15 mouse cellular contexts compared by ENCODE assay signal in genomic region chr15:103035548-103035881, GRCm38 (mm10). TPM values are rescaled to one million over a fixed set of nuclear protein-coding genes. Genes with fewer than 3 reads are reported as not detected.
DNase-seq lines count a peak whose midpoint lies in the region; ATAC-seq and TF ChIP-seq lines count a peak whose summit lies in the region.
"Had no signal": no experiment of that assay in that cellular context is flagged by ENCODE, and none has a peak within 500 bp of the region (broad histone marks: within the 10 kb centered on the region; RNA-seq: fewer than 3 reads in every experiment).

No protein-coding gene starts in this region.

- no peak for DNase-seq in liver, embryonic 11.5 days (ENCODE audit: low spot score)
- no peak for DNase-seq in liver, postnatal 0 days
- DNase-seq in embryo, embryonic 10.5 days (ENCODE audit: low spot score) = peak; percentile 55
- no peak for DNase-seq in left cerebral cortex, adult 8-10 months (ENCODE audit: low spot score in 2 of 2)
- DNase-seq in gastrocnemius, postnatal 14 days = no peak
- DNase-seq in urinary bladder, postnatal 14 days (ENCODE audit: low spot score) = no peak
- DNase-seq: adrenal gland, postnatal 14 days; cerebellum, postnatal 14 days; lung, postnatal 4 days; right cerebral cortex, postnatal 4 days had no signal

- intact Hi-C loops in gastrocnemius, postnatal 14 days (cut with DNase I; ENCODE audit: low total_unique reads) = no loop called here

- H3K4me3 ChIP-seq in liver, embryonic 11.5 days (ENCODE audit: low read depth, low read length) = peak overlapping the region; percentile 49
- no peak overlapping the region for H3K4me3 ChIP-seq in liver, postnatal 0 days (ENCODE audit: low read depth, low read length)
- H3K4me3 ChIP-seq in hindbrain, embryonic 16.5 days (ENCODE audit: low read length) = peak overlapping the region; percentile 48
- peak overlapping the region; percentile 46 for H3K4me3 ChIP-seq in neural tube, embryonic 13.5 days
- H3K4me3 ChIP-seq: forebrain, embryonic 15.5 days had no signal

- peak overlapping the region; percentile 55 for H3K4me2 ChIP-seq in liver, embryonic 11.5 days
- no peak overlapping the region for H3K4me2 ChIP-seq in liver, postnatal 0 days (ENCODE audit: low read depth, low read length)
- peak overlapping the region; percentile 54 for H3K4me2 ChIP-seq in hindbrain, embryonic 16.5 days (ENCODE audit: low read length)
- peak overlapping the region; percentile 67 for H3K4me2 ChIP-seq in neural tube, embryonic 13.5 days
- H3K4me2 ChIP-seq: forebrain, embryonic 15.5 days had no signal

- no peaks in the 10 kb centered on the region for H3K9me3 ChIP-seq in liver, embryonic 11.5 days (ENCODE audit: control insufficient read depth, low read length)
- H3K9me3 ChIP-seq in liver, postnatal 0 days (ENCODE audit: low read length) = no peaks in the 10 kb centered on the region
- no peaks in the 10 kb centered on the region for H3K9me3 ChIP-seq in hindbrain, embryonic 16.5 days (ENCODE audit: control insufficient read depth, low read length)
- no peaks in the 10 kb centered on the region for H3K9me3 ChIP-seq in neural tube, embryonic 13.5 days
- H3K9me3 ChIP-seq: forebrain, embryonic 15.5 days had no signal

- H3K9ac ChIP-seq in liver, embryonic 11.5 days (ENCODE audit: low read depth, low read length) = peak overlapping the region; percentile 66
- H3K9ac ChIP-seq in liver, postnatal 0 days (replicated peaks) = no peak overlapping the region
- peak overlapping the region; percentile 61 for H3K9ac ChIP-seq in hindbrain, embryonic 16.5 days (ENCODE audit: low read depth, low read length)
- H3K9ac ChIP-seq in neural tube, embryonic 13.5 days = peak overlapping the region; percentile 77
- H3K9ac ChIP-seq: forebrain, embryonic 15.5 days had no signal

- 0 out of 2 replicates have a peak, but pooled peaks cover 3% of the 10 kb centered on the region for H3K4me1 ChIP-seq in liver, embryonic 11.5 days (replicated peaks; ENCODE audit: control insufficient read depth, insufficient read depth, low read length)
- no peaks in the 10 kb centered on the region for H3K4me1 ChIP-seq in liver, postnatal 0 days (ENCODE audit: insufficient read depth)
- no peaks in the 10 kb centered on the region for H3K4me1 ChIP-seq in hindbrain, embryonic 16.5 days (ENCODE audit: control insufficient read depth, insufficient read depth, low read depth, low read length)
- peaks cover 97% of the 10 kb centered on the region for H3K4me1 ChIP-seq in neural tube, embryonic 13.5 days (replicated peaks)

- no peak for TF ChIP-seq EP300 in liver, postnatal 0 days (IDR thresholded peaks at IDR 0.05; ENCODE audit: low read depth)

- under 1% methylated on average over 14 of the region's 14 CpGs for WGBS in liver, embryonic 11.5 days
- WGBS in liver, postnatal 0 days (ENCODE audit: insufficient replicate concordance) = 2% methylated on average over 14 of the region's 14 CpGs
- under 1% methylated on average over 14 of the region's 14 CpGs for WGBS in hindbrain, embryonic 16.5 days
- WGBS in neural tube, embryonic 13.5 days = under 1% methylated on average over 14 of the region's 14 CpGs

- no peak overlapping the region; the same call in 1 of the 2 replicates for H3K27ac ChIP-seq in liver, embryonic 11.5 days (ENCODE audit: low read depth, low read length)
- H3K27ac ChIP-seq in liver, postnatal 0 days (ENCODE audit: low read depth) = no peak overlapping the region
- H3K27ac ChIP-seq in hindbrain, embryonic 16.5 days (ENCODE audit: low read depth, low read length) = peak overlapping the region; percentile 88
- peak overlapping the region; percentile 97 for H3K27ac ChIP-seq in neural tube, embryonic 13.5 days (replicated peaks)
- H3K27ac ChIP-seq: forebrain, embryonic 15.5 days had no signal

- TF ChIP-seq CTCF in liver, postnatal 0 days (IDR thresholded peaks at IDR 0.05; ENCODE audit: low read depth) = no peak

- no peaks in the 10 kb centered on the region for H3K36me3 ChIP-seq in liver, embryonic 11.5 days (ENCODE audit: control insufficient read depth, insufficient read depth, low read length)
- no peaks in the 10 kb centered on the region for H3K36me3 ChIP-seq in liver, postnatal 0 days (replicated peaks; ENCODE audit: insufficient read depth, low read length)
- no peaks in the 10 kb centered on the region for H3K36me3 ChIP-seq in hindbrain, embryonic 16.5 days (ENCODE audit: control insufficient read depth, insufficient read depth, low read length)
- H3K36me3 ChIP-seq in neural tube, embryonic 13.5 days = no peaks in the 10 kb centered on the region
- H3K36me3 ChIP-seq: forebrain, embryonic 15.5 days had no signal

- no peak for ATAC-seq in liver, embryonic 11.5 days (replicated peaks; ENCODE audit: low FRiP score)
- no peak for ATAC-seq in liver, postnatal 0 days
- no peak for ATAC-seq in hindbrain, embryonic 16.5 days
- ATAC-seq in neural tube, embryonic 13.5 days (ENCODE audit: low read depth) = peak; percentile 9
- ATAC-seq: forebrain, embryonic 15.5 days had no signal

- peaks cover 97% of the 10 kb centered on the region for H3K27me3 ChIP-seq in liver, embryonic 11.5 days (replicated peaks; ENCODE audit: control insufficient read depth, insufficient read depth, low read length)
- peaks cover 96% of the 10 kb centered on the region for H3K27me3 ChIP-seq in liver, postnatal 0 days (ENCODE audit: insufficient read depth, low read length)
- peaks cover 39% of the 10 kb centered on the region for H3K27me3 ChIP-seq in hindbrain, embryonic 16.5 days (replicated peaks; ENCODE audit: control insufficient read depth, insufficient read depth, low read length)
- no peaks in the 10 kb centered on the region for H3K27me3 ChIP-seq in neural tube, embryonic 13.5 days

RNA-seq across cellular contexts. Expression of gene Hoxc4, which starts 16.8 kb away (rescaled TPM):
- polyA plus RNA-seq in liver, embryonic 11.5 days (2014; fragmentation: Nextera tagmentation; extraction: Ambion mirVana) = 5.9 and 6.2 TPM in 2 replicates
- 0.07 and 0.11 TPM in 2 replicates for polyA plus RNA-seq in liver, postnatal 0 days (2015; fragmentation: Nextera tagmentation; extraction: Ambion mirVana)
- 57.7 and 61.2 TPM in 2 replicates for polyA plus RNA-seq in hindbrain, embryonic 16.5 days (2015; fragmentation: Nextera tagmentation; extraction: Ambion mirVana)
- polyA plus RNA-seq in neural tube, embryonic 13.5 days (2015; fragmentation: Nextera tagmentation; extraction: Ambion mirVana) = 40.2 and 49.9 TPM in 2 replicates
- total RNA-seq in left cerebral cortex, adult 8-10 months (2022) = not detected
- 1 to 10 TPM; 3.8 to 5.0 TPM for total RNA-seq in gastrocnemius, postnatal 14 days (2021)
- total RNA-seq: layer of hippocampus, postnatal 14 days had no signal
- polyA plus RNA-seq: forebrain, embryonic 15.5 days had no signal

RNA-seq across cellular contexts. Expression of gene Hoxc6, which starts 37.5 kb away (rescaled TPM):
- 1.3 and 1.5 TPM in 2 replicates for polyA plus RNA-seq in liver, embryonic 11.5 days (2014; fragmentation: Nextera tagmentation; extraction: Ambion mirVana)
- polyA plus RNA-seq in liver, postnatal 0 days (2015; fragmentation: Nextera tagmentation; extraction: Ambion mirVana) = not detected in 2 replicates
- 4.0 and 9.0 TPM in 2 replicates for polyA plus RNA-seq in hindbrain, embryonic 16.5 days (2015; fragmentation: Nextera tagmentation; extraction: Ambion mirVana)
- polyA plus RNA-seq in neural tube, embryonic 13.5 days (2015; fragmentation: Nextera tagmentation; extraction: Ambion mirVana) = 46.8 and 51.1 TPM in 2 replicates
- total RNA-seq in left cerebral cortex, adult 8-10 months (2022) = not detected
- 1 to 10 TPM; 5.2 to 5.9 TPM for total RNA-seq in gastrocnemius, postnatal 14 days (2021)
- total RNA-seq: layer of hippocampus, postnatal 14 days had no signal
- polyA plus RNA-seq: forebrain, embryonic 15.5 days had no signal

RNA-seq across cellular contexts. Expression of gene Hoxc8, which starts 45.1 kb away (rescaled TPM):
- polyA plus RNA-seq in liver, embryonic 11.5 days (2014; fragmentation: Nextera tagmentation; extraction: Ambion mirVana) = 1.3 and 1.9 TPM in 2 replicates
- not detected in 2 replicates for polyA plus RNA-seq in liver, postnatal 0 days (2015; fragmentation: Nextera tagmentation; extraction: Ambion mirVana)
- 3.2 and 9.9 TPM in 2 replicates for polyA plus RNA-seq in hindbrain, embryonic 16.5 days (2015; fragmentation: Nextera tagmentation; extraction: Ambion mirVana)
- 75.8 and 85.5 TPM in 2 replicates for polyA plus RNA-seq in neural tube, embryonic 13.5 days (2015; fragmentation: Nextera tagmentation; extraction: Ambion mirVana)
- not detected for total RNA-seq in left cerebral cortex, adult 8-10 months (2022)
- 1 to 10 TPM; 1.1 to 1.2 TPM for total RNA-seq in gastrocnemius, postnatal 14 days (2021)
- total RNA-seq: layer of hippocampus, postnatal 14 days had no signal
- polyA plus RNA-seq: forebrain, embryonic 15.5 days; heart, embryonic 16.5 days had no signal

RNA-seq across cellular contexts. Expression of gene Hoxc9, which starts 59.3 kb away (rescaled TPM):
- polyA plus RNA-seq in liver, embryonic 11.5 days (2014; fragmentation: Nextera tagmentation; extraction: Ambion mirVana) = 0.22 and 0.49 TPM in 2 replicates
- not detected in 2 replicates for polyA plus RNA-seq in liver, postnatal 0 days (2015; fragmentation: Nextera tagmentation; extraction: Ambion mirVana)
- polyA plus RNA-seq in hindbrain, embryonic 16.5 days (2015; fragmentation: Nextera tagmentation; extraction: Ambion mirVana) = 0.16 and 0.31 TPM in 2 replicates
- polyA plus RNA-seq in neural tube, embryonic 13.5 days (2015; fragmentation: Nextera tagmentation; extraction: Ambion mirVana) = 40.9 and 43.4 TPM in 2 replicates
- total RNA-seq in left cerebral cortex, adult 8-10 months (2022) = not detected
- 1 to 10 TPM; 5.7 to 5.8 TPM for total RNA-seq in gastrocnemius, postnatal 14 days (2021)
- total RNA-seq: layer of hippocampus, postnatal 14 days had no signal
- polyA plus RNA-seq: forebrain, embryonic 15.5 days; heart, embryonic 16.5 days had no signal

Comparison
In these comparisons a context has a peak if more than half of its experiments do, and no peak if none do; other contexts are left out.
1. H3K27ac ChIP-seq: peak in hindbrain, embryonic 16.5 days (single experiment) and neural tube, embryonic 13.5 days (single experiment); none in liver, embryonic 11.5 days (single experiment) and liver, postnatal 0 days (single experiment).